Mouse (Mus musculus) frontal cortex, postnatal 36 days (tissue): ENCODE data around the gene Gm10639.
"Not testable (repeated sequence)": the region's sequence is repeated elsewhere in the genome, so short reads cannot be mapped to it uniquely, and the experiment has no call there.

Source experiments
- DNase-seq, 2 experiments: peaks; one replicate each; pipeline ENCODE4 v3.0.0; 2022; ENCODE audit warnings: low spot score in 2 of 2

Gene Gm10639

GRCm38 (mm10) chr9:78348206-78349004 lies 58.7 kb downstream of the Gm10639 start:
- not testable (repeated sequence) for DNase-seq

GRCm38 (mm10) chr9:78349141-78349540 lies 59.4 kb downstream of the Gm10639 start:
- not testable (repeated sequence) for DNase-seq

GRCm38 (mm10) chr9:78350007-78350406 lies 60.3 kb downstream of the Gm10639 start:
- not testable (repeated sequence) for DNase-seq

GRCm38 (mm10) chr9:78351504-78352220 lies 61.9 kb downstream of the Gm10639 start:
- no peak for DNase-seq
